Mouse (Mus musculus) spleen, adult 2 months (tissue): ENCODE measurements around the gene Nfat5. TPM values are rescaled to one million over a fixed set of nuclear protein-coding genes. Genes with fewer than 3 reads are reported as not detected.

Source experiments
- DNase-seq, 2 experiments: peaks; one replicate each; pipeline versions ENCODE4 v3.0.0 to v3.0.0-alpha.2; 2012 to 2021; ENCODE audit warnings: low spot score in 2 of 2, low read depth in 1 of 2
- H3K27ac ChIP-seq: fragments of 200-500 bp; 2 replicates; pipeline ENCODE4 v1.5.1; 2012; ENCODE audit warnings: low read length, inconsistent platforms; ENCODE audit not compliant: insufficient read depth
- H3K27me3 ChIP-seq: fragments of 200-500 bp; 2 replicates; pipeline ENCODE4 v1.6.1; 2012; ENCODE audit warnings: mild to moderate bottlenecking, moderate library complexity, low read length, inconsistent platforms; ENCODE audit not compliant: control insufficient read depth, insufficient read depth
- H3K36me3 ChIP-seq: fragments of 200-500 bp; 2 replicates; pipeline ENCODE4 v1.6.1; 2012; ENCODE audit warnings: mild to moderate bottlenecking, low read length, inconsistent platforms; ENCODE audit not compliant: control insufficient read depth, insufficient read depth
- H3K4me1 ChIP-seq: fragments of 200-500 bp; 2 replicates; pipeline ENCODE4 v1.6.1; 2011; ENCODE audit warnings: inconsistent platforms; ENCODE audit not compliant: control insufficient read depth, insufficient read depth, insufficient read length
- H3K4me3 ChIP-seq: fragments of 200-500 bp; 2 replicates; pipeline ENCODE4 v1.5.1; 2011; ENCODE audit warnings: mild to moderate bottlenecking, inconsistent platforms; ENCODE audit not compliant: insufficient read depth, insufficient read length; ENCODE audit errors: extremely low read depth
- CTCF ChIP-seq: fragments of 200-500 bp; IDR thresholded peaks from 2 replicates; pipeline ENCODE4 v1.5.1; 2011; ENCODE audit warnings: mild to moderate bottlenecking, inconsistent platforms; ENCODE audit not compliant: insufficient read depth, insufficient read length, insufficient replicate concordance; ENCODE audit errors: extremely low read depth
- POLR2A ChIP-seq: fragments of 200-500 bp; IDR thresholded peaks from 2 replicates; pipeline ENCODE4 v1.6.1; 2011; ENCODE audit warnings: low read depth, low read length, inconsistent platforms
- WGBS: fragments of 180-500 bp; shearing (Covaris S2); methylation state at CpG from one replicate; pipeline ENCODE4 v1.1.7; 2018; 5-methylcytosine and 5-hydroxymethylcytosine counted together
- polyA plus RNA-seq: library from polyadenylated mRNA; depleted of rRNA; stranded (reverse); fragments of >200 nt; gene quantifications from 2 replicates; pipeline ENCODE4 v1.2.3, GENCODE M21; 2012

The Nfat5 gene
- polyA plus RNA-seq, 1 experiment, result 14.4 TPM

GRCm38 (mm10) chr8:107384651-107385050, 91.4 kb downstream of the Nfat5 start:
- Histone ChIP-seq H3K4me1 (no peaks in the 10 kb centered on the region), H3K27ac (no peak overlapping the region), H3K36me3 (no peaks in the 10 kb centered on the region), H3K27me3 (no peaks in the 10 kb centered on the region), H3K4me3 (no peak overlapping the region)
- WGBS, result 65% methylated on average over 5 of the region's 5 CpGs
- TF ChIP-seq CTCF (no peak), POLR2A (no peak)
- DNase-seq, result no peak

- WGBS, result 85% methylated on average over 2 of the region's 2 CpGs
- H3K27ac ChIP-seq, result no peak overlapping the region
- H3K4me3 ChIP-seq, result no peak overlapping the region
- H3K4me1 ChIP-seq, result no peaks in the 10 kb centered on the region
- no peaks in the 10 kb centered on the region for H3K36me3 ChIP-seq
- H3K27me3 ChIP-seq, result no peaks in the 10 kb centered on the region
- TF ChIP-seq POLR2A (no peak), CTCF (no peak)
- DNase-seq, result no peak
Measured at GRCm38 (mm10) chr8:107385063-107385462, 91.8 kb downstream of the Nfat5 start.

GRCm38 (mm10) chr8:107386171-107386570, 92.9 kb downstream of the Nfat5 start:
- 25% methylated on average over 5 of the region's 5 CpGs for WGBS
- DNase-seq, result no peak

GRCm38 (mm10) chr8:107386642-107387041, 93.4 kb downstream of the Nfat5 start:
- no peak for TF ChIP-seq CTCF
- no peak for TF ChIP-seq POLR2A
- Histone ChIP-seq H3K27me3 (no peaks in the 10 kb centered on the region), H3K36me3 (no peaks in the 10 kb centered on the region), H3K4me1 (no peaks in the 10 kb centered on the region), H3K4me3 (no peak overlapping the region), H3K27ac (no peak overlapping the region)
- DNase-seq, result peak in 1 of 2 experiments; percentile 9
- WGBS, result 27% methylated on average over 3 of the region's 3 CpGs

More at GRCm38 (mm10) chr8:107386171-107386570, 92.9 kb downstream of the Nfat5 start:
- TF ChIP-seq CTCF (no peak), POLR2A (no peak)
- Histone ChIP-seq H3K27ac (no peak overlapping the region), H3K27me3 (no peaks in the 10 kb centered on the region), H3K4me3 (no peak overlapping the region), H3K4me1 (no peaks in the 10 kb centered on the region), H3K36me3 (no peaks in the 10 kb centered on the region)

- DNase-seq, result no peak
- Histone ChIP-seq H3K27me3 (no peaks in the 10 kb centered on the region), H3K4me1 (no peaks in the 10 kb centered on the region), H3K36me3 (no peaks in the 10 kb centered on the region), H3K4me3 (no peak overlapping the region), H3K27ac (no peak overlapping the region)
- TF ChIP-seq CTCF (no peak), POLR2A (no peak)
- 78% methylated on average over 5 of the region's 5 CpGs for WGBS
Measured at GRCm38 (mm10) chr8:107387861-107388260, 94.6 kb downstream of the Nfat5 start.

- H3K36me3 ChIP-seq, result no peaks in the 10 kb centered on the region
- H3K4me1 ChIP-seq, result no peaks in the 10 kb centered on the region
- H3K27me3 ChIP-seq, result no peaks in the 10 kb centered on the region
- no peak overlapping the region for H3K4me3 ChIP-seq
- H3K27ac ChIP-seq, result no peak overlapping the region
- no peak for TF ChIP-seq POLR2A
- no peak for TF ChIP-seq CTCF
- no peak for DNase-seq
- WGBS, result 90% methylated on average over 8 of the region's 8 CpGs
Measured at GRCm38 (mm10) chr8:107389557-107389956, 96.3 kb downstream of the Nfat5 start.

GRCm38 (mm10) chr8:107390476-107391135, 97.3 kb downstream of the Nfat5 start:
- H3K27ac ChIP-seq, result no peak overlapping the region
- DNase-seq, result no peak
- H3K36me3 ChIP-seq, result no peaks in the 10 kb centered on the region
- H3K27me3 ChIP-seq, result no peaks in the 10 kb centered on the region
- no peak overlapping the region for H3K4me3 ChIP-seq
- 96% methylated on average over 16 of the region's 16 CpGs for WGBS
- no peaks in the 10 kb centered on the region for H3K4me1 ChIP-seq
- no peak for TF ChIP-seq POLR2A
- TF ChIP-seq CTCF, result no peak
